In the genomic region with DNA sequence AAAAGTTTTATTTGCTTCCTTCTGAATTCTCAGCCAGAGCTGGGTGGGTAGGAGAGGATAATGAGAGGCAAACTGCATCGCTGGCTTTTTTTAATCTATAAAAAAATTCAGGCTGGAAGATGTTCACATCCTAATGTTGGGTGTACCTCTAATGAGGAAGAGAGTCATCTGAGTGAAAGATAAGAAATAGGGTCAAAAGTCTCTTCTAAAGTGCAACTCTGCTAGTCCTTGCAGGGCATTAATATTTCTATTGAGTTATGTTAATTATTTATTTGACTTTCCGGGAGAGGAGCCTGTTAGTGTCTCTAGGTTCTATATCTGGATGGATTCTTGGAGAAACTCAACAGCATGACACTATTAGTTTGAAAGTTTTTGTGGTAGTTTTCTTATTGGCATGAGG, we compare ENCODE assay signal across 16 mouse cellular contexts.
"Had no signal": no experiment of that assay in that cellular context is flagged by ENCODE, and none has a peak within 500 bp of the region (broad histone marks: within the 10 kb centered on the region; RNA-seq: fewer than 3 reads in every experiment).

No protein-coding gene starts in this region.

- H3K4me2 ChIP-seq: neural tube, embryonic 13.5 days; neural tube, embryonic 15.5 days; stomach, embryonic 15.5 days had no signal

- DNase-seq: retina, postnatal 1 day; right cerebral cortex, adult 18-20 months; right cerebral cortex, postnatal 14 days; right cerebral cortex, postnatal 25 days; right cerebral cortex, postnatal 4 days; spleen, adult 18-20 months; thymus, adult 18-20 months; thymus, adult 2 months; thymus, postnatal 14 days; thymus, postnatal 25 days; thymus, postnatal 36 days; thymus, postnatal 4 days had no signal

- H3K27ac ChIP-seq: neural tube, embryonic 13.5 days; neural tube, embryonic 15.5 days; stomach, embryonic 15.5 days; stomach, postnatal 0 days had no signal

- H3K36me3 ChIP-seq: neural tube, embryonic 13.5 days; neural tube, embryonic 15.5 days; stomach, embryonic 15.5 days had no signal

- H3K4me3 ChIP-seq: neural tube, embryonic 13.5 days; neural tube, embryonic 15.5 days; stomach, embryonic 15.5 days had no signal

- H3K9ac ChIP-seq: neural tube, embryonic 13.5 days; neural tube, embryonic 15.5 days; stomach, embryonic 15.5 days had no signal

- H3K9me3 ChIP-seq: neural tube, embryonic 13.5 days; neural tube, embryonic 15.5 days; stomach, embryonic 15.5 days had no signal

- H3K4me1 ChIP-seq: neural tube, embryonic 13.5 days; neural tube, embryonic 15.5 days; stomach, embryonic 15.5 days had no signal

- H3K27me3 ChIP-seq: neural tube, embryonic 13.5 days; neural tube, embryonic 15.5 days; stomach, embryonic 15.5 days had no signal
